9 mouse cellular contexts compared by ENCODE assay signal in genomic region chr7:143106062-143106461, GRCm38 (mm10). TPM values are rescaled to one million over a fixed set of nuclear protein-coding genes. Genes with fewer than 3 reads are reported as not detected.
DNase-seq lines count a peak whose midpoint lies in the region; ATAC-seq and TF ChIP-seq lines count a peak whose summit lies in the region.
"Had no signal": no experiment of that assay in that cellular context is flagged by ENCODE, and none has a peak within 500 bp of the region (broad histone marks: within the 10 kb centered on the region; RNA-seq: fewer than 3 reads in every experiment).

Kcnq1 (plus strand) TSS chr7:143106362.

- H3K4me2 ChIP-seq in embryonic facial prominence, embryonic 14.5 days (ENCODE audit: low read depth, low read length): peak within 1 kb of the TSS; percentile 61
- H3K4me2 ChIP-seq in liver, postnatal 0 days (ENCODE audit: low read depth, low read length): peak within 1 kb of the TSS; percentile 59

- H3K36me3 ChIP-seq in embryonic facial prominence, embryonic 14.5 days (ENCODE audit: control insufficient read depth, insufficient read depth, low read length): no peaks in the 10 kb centered on the region
- H3K36me3 ChIP-seq in hindbrain, embryonic 10.5 days: no peaks in the 10 kb centered on the region
- no peaks in the 10 kb centered on the region for H3K36me3 ChIP-seq in liver, postnatal 0 days (replicated peaks; ENCODE audit: insufficient read depth, low read length)

- peak within 1 kb of the TSS; percentile 16; the same call in 1 of the 2 replicates for H3K9ac ChIP-seq in embryonic facial prominence, embryonic 14.5 days (ENCODE audit: low read depth, low read length)
- H3K9ac ChIP-seq in liver, postnatal 0 days (replicated peaks): no peak within 1 kb of the TSS

- no peak for TF ChIP-seq EP300 in liver, postnatal 0 days (IDR thresholded peaks at IDR 0.05; ENCODE audit: low read depth)

- no peak within 1 kb of the TSS for H3K27ac ChIP-seq in embryonic facial prominence, embryonic 14.5 days (replicated peaks; ENCODE audit: low read depth, low read length)
- 0 out of 2 replicates have a peak within 1 kb of the TSS, but pooled peaks have one; percentile 13 for H3K27ac ChIP-seq in hindbrain, embryonic 10.5 days
- H3K27ac ChIP-seq in liver, postnatal 0 days (ENCODE audit: low read depth): no peak within 1 kb of the TSS

- peaks cover 5% of the 10 kb centered on the region; the same call in 1 of the 2 replicates for H3K4me1 ChIP-seq in embryonic facial prominence, embryonic 14.5 days (ENCODE audit: control insufficient read depth, insufficient read depth, low read length)
- peaks cover 36% of the 10 kb centered on the region for H3K4me1 ChIP-seq in hindbrain, embryonic 10.5 days (replicated peaks)
- H3K4me1 ChIP-seq in liver, postnatal 0 days (ENCODE audit: insufficient read depth): peaks cover 9% of the 10 kb centered on the region; the same call in 1 of the 2 replicates

- H3K4me3 ChIP-seq in embryonic facial prominence, embryonic 14.5 days (ENCODE audit: low read depth, low read length): peak within 1 kb of the TSS; percentile 37
- H3K4me3 ChIP-seq in hindbrain, embryonic 10.5 days: peak within 1 kb of the TSS; percentile 51
- peak within 1 kb of the TSS; percentile 33 for H3K4me3 ChIP-seq in liver, postnatal 0 days (ENCODE audit: low read depth, low read length)

- DNase-seq in heart, adult 18-20 months: no peak
- no peak for DNase-seq in heart, adult 11 months
- no peak for DNase-seq in embryonic facial prominence, embryonic 14.5 days (ENCODE audit: low spot score)
- DNase-seq in hindbrain, embryonic 10.5 days (ENCODE audit: low spot score): no peak
- DNase-seq in liver, postnatal 0 days: no peak
- DNase-seq in urinary bladder, adult 18-20 months (ENCODE audit: low spot score in 2 of 2): no peak
- DNase-seq in adrenal gland, postnatal 36 days: no peak
- DNase-seq in adrenal gland, postnatal 10 days: no peak
- DNase-seq: right cerebral cortex, postnatal 14 days had no signal

- H3K9me3 ChIP-seq in embryonic facial prominence, embryonic 14.5 days (ENCODE audit: control insufficient read depth, low read length): no peaks in the 10 kb centered on the region
- H3K9me3 ChIP-seq in hindbrain, embryonic 10.5 days: no peaks in the 10 kb centered on the region
- H3K9me3 ChIP-seq in liver, postnatal 0 days (ENCODE audit: low read length): no peaks in the 10 kb centered on the region

- peaks cover 56% of the 10 kb centered on the region for H3K27me3 ChIP-seq in embryonic facial prominence, embryonic 14.5 days (replicated peaks; ENCODE audit: control insufficient read depth, insufficient read depth, low read length)
- peaks cover 78% of the 10 kb centered on the region for H3K27me3 ChIP-seq in hindbrain, embryonic 10.5 days (ENCODE audit: insufficient read depth, poor library complexity, severe bottlenecking)
- peaks cover 45% of the 10 kb centered on the region for H3K27me3 ChIP-seq in liver, postnatal 0 days (ENCODE audit: insufficient read depth, low read length)

- no peak for ATAC-seq in embryonic facial prominence, embryonic 14.5 days (ENCODE audit: low read depth)
- ATAC-seq in liver, postnatal 0 days: no peak

- 63% methylated on average over 4 of the region's 4 CpGs for WGBS in embryonic facial prominence, embryonic 14.5 days
- 68% methylated on average over 4 of the region's 4 CpGs for WGBS in hindbrain, embryonic 10.5 days
- 55% methylated on average over 4 of the region's 4 CpGs for WGBS in liver, postnatal 0 days (ENCODE audit: insufficient replicate concordance)

- no peak for TF ChIP-seq CTCF in liver, postnatal 0 days (IDR thresholded peaks at IDR 0.05; ENCODE audit: low read depth)

RNA-seq across cellular contexts. Expression of gene Kcnq1, which starts in this region (rescaled TPM):
- total RNA-seq in heart, adult 18-20 months (2021): 10 to 100 TPM; 33.8 to 36.4 TPM
- 1.9 and 2.0 TPM in 2 replicates for polyA plus RNA-seq in embryonic facial prominence, embryonic 14.5 days (2014; fragmentation: Nextera tagmentation; extraction: Ambion mirVana)
- polyA plus RNA-seq in hindbrain, embryonic 10.5 days (2016; fragmentation: Nextera tagmentation; extraction: Ambion mirVana): 0.98 and 2.3 TPM in 2 replicates
- polyA plus RNA-seq in liver, postnatal 0 days (2015; fragmentation: Nextera tagmentation; extraction: Ambion mirVana): 0.37 and 0.63 TPM in 2 replicates
- total RNA-seq in adrenal gland, postnatal 36 days (2021): 1 to 10 TPM; 2.9 to 7.6 TPM
- 1 to 10 TPM; 4.4 to 5.0 TPM for total RNA-seq in adrenal gland, postnatal 10 days (2021)

Comparison
In these comparisons a context has a peak if more than half of its experiments do, and no peak if none do; other contexts are left out.
1. RNA of gene Kcnq1 (total RNA-seq): 33.8 to 36.4 TPM in heart, adult 18-20 months; 2.9 to 7.6 TPM in adrenal gland, postnatal 36 days and 4.4 to 5.0 TPM in adrenal gland, postnatal 10 days; every median in the first group is over 4 times any median in the second.
2. Peak in every context shown above with its lines, with median percentiles within 50 percentile points of each other: H3K4me3 ChIP-seq.